Mouse (Mus musculus) left cerebral cortex, postnatal 10 days (tissue): ENCODE data around the gene Creld1. TPM values are rescaled to one million over a fixed set of nuclear protein-coding genes. Genes with fewer than 3 reads are reported as not detected.

Experiments used
- DNase-seq, 2 experiments: peaks; one replicate each; pipeline ENCODE4 v3.0.0; 2021 to 2022; ENCODE audit warnings: low spot score in 2 of 2, mixed read lengths in 1 of 2; ENCODE audit errors: extremely low spot score in 1 of 2
- intact Hi-C: fragments of 180-260 bp; cut with DNase I; formaldehyde crosslinking; loops from one replicate; pipeline ENCODE4 v1.15.1; 2025
- total RNA-seq, 2 experiments: library from RNA; stranded (reverse); gene quantifications; 2 replicates each; pipeline ENCODE4 v1.2.3; 2021

Creld1 gene
- total RNA-seq, result 10 to 100 TPM; 87.4 to 88.4 TPM

DNA sequence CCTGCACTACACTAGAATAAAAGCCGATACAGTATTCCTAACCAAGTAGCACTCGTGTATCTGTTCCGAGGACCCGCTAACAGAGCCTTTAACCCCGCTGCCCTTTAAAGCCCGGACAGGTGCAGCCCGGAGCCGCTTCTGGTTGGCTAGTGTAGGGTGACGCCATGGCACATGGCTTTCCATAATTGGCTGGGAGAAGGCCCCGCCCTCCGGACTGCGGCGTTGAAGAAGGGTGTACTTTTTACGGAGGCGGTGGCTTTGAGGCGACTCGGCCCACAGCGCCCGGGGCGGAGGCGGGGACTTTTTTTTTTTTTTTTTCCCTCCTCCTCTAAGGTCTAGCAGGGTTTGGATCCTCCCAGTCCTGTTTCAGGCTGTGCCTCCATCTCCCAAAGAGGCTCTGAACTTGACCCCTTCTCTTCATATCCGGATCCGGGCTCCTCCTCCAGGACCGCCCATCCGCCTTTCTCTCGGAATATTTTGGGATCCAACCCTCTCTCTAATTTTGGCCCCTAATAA, at the start of gene Creld1:
Creld1 (plus strand) TSS at position 198 of the 516 bp plus-strand sequence.
- DNase-seq, result peak; percentile 94 to 97
- intact Hi-C loops, result no loop called here

GRCm38 (mm10) chr6:113433661-113434060, 49.4 kb upstream of the Creld1 start:
- intact Hi-C loops, result no loop called here
- no peak for DNase-seq

DNA sequence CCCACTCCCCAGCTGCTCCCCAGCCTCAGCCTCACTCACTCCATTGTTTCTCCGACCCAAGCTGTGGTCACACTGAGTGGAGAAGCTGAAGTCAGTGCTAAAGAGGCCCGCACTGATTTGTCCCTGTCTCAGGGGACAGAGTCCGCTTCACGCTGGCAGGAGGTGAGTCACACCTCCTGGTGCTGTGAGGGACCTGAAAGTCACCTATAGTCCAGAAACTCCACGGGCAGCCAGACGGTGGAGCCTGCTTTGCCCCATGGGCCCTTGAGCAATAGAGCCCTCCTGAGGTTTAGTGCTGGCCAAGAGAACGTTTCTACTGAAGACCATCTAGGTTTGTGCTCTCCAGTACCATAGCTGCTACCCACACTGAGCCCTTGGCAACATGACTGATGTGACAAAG, 48.4 kb upstream of the Creld1 start:
- intact Hi-C loops, result loop anchor here (5.0 kb wide), 1 partner anchor 38 kb away; the partner anchor contains the start of gene Il17rc
- no peak for DNase-seq

DNA sequence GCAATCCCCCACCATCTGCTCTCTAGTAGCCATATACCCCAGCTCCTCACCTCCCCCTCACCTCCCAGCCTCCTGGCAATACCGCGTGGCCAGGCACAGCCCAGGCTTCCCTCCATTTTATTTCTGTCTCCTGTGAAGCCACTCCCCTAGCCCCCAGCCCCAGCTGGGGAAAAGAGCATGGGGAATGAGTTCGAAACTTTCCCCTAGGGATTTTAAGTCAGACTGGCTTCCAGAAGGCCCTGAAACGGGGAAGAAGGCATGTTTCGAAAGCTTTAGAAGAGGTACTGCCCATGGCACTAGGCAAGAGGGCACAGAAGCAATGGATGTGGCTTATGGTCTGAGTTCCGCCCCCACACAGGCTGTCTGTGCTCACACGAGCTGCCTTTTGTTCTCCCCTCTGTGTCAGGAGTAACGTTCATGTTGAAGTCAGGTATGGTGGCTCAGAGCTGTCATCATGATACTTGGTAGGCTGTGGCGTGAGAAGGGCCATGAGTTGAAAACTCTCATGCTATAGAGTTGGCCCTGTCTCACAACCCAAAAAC, 47.4 kb upstream of the Creld1 start, which contains the start of gene Cidec:
Cidec (minus strand) TSS at position 97 of the 542 bp plus-strand sequence.
- intact Hi-C loops, result loop anchor here (5.0 kb wide), 1 partner anchor 37 kb away; the partner anchor contains the start of gene Il17rc
- DNase-seq, result no peak

DNA sequence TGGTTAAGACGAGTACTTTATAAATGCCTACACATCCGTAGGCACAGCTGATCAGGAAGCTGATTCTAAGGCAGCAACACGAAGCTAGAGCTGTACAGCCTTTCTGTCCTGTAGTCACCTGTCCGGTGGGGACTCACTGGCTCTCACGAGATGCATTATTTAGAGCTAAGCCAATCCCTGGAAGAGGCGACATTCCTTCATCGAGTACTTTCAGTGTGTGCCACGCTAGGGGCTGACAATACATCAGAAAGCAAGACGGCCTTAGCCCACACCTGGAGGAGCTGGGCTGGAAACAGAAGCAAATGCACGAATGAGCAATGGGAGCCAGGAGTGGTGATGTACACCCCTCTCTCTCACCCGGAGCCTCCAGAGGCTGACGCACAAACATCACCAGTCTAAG, 46.0 kb upstream of the Creld1 start:
- intact Hi-C loops, result loop anchor here (5.0 kb wide), 1 partner anchor 35 kb away; the partner anchor contains the start of gene Il17rc

DNA sequence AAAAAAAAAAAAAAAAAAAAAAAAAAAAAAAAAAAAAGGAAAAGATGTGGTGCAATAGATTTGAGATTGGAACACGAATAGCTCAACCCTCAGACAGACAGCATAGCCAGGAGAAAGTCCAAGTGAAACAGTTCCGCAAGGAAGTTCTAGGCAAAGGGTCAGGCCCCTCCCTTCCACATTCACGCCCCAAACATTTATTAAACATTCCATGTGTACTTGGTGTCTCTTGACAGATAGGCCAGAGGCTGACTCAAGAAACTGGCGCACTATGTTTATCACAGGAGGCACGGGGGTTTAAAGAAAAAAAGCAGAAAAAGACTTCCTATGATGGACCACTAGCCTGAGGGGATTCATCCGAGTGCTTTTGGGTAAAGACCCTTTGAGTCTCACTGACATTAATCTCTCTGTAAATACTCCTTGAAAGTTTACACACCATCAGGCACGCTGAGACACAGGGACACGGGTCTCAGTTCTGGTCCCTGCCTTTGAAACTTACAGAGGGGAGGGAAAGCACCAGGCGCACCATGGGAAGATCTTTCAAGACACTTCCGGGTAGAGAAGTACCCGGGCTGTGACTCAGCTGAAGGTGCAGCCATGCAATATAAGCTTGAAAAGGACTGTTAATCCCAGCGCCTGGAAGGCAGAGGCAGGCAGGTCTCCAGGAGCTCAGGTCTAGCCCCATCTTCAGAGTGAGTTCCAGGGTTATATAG, 44.2 kb upstream of the Creld1 start:
- DNase-seq, result no peak
- intact Hi-C loops, result loop anchor here (5.0 kb wide), 1 partner anchor 33 kb away; the partner anchor contains the start of gene Il17rc

More for the DNA sequence above, 46.0 kb upstream of the Creld1 start:
- no peak for DNase-seq

- no peak for DNase-seq
- intact Hi-C loops, result no loop called here
Measured at GRCm38 (mm10) chr6:113440686-113441085, 42.4 kb upstream of the Creld1 start.

DNA sequence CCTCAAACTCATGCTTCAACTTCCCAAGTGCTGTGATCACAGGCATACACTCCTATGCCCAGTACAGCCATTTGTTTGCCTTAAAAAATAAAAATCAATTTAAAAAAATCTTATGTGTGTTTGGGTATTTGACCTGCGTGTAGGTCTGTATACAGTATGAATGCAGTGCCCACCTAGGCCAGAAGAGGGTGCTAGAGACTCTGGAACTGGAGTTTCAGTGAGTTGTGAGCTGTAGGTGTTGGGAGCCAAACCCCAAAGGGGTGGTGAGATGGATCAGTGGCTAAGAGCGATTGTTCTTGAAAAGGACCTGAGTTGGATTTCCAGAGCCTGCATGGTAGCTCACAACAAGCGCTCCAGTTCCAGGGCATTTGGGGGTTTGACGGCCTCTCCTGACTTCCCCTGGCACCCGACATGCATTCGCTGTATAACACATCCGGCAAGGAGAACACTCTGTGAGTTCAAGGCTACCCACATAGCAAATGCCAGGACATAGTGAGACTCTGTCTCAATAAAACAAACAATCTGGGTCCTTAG, 41.9 kb upstream of the Creld1 start:
- intact Hi-C loops, result no loop called here
- peak; percentile 50 to 72 for DNase-seq

GRCm38 (mm10) chr6:113442087-113442441, 41.0 kb upstream of the Creld1 start:
- no peak for DNase-seq
- intact Hi-C loops, result no loop called here

DNA sequence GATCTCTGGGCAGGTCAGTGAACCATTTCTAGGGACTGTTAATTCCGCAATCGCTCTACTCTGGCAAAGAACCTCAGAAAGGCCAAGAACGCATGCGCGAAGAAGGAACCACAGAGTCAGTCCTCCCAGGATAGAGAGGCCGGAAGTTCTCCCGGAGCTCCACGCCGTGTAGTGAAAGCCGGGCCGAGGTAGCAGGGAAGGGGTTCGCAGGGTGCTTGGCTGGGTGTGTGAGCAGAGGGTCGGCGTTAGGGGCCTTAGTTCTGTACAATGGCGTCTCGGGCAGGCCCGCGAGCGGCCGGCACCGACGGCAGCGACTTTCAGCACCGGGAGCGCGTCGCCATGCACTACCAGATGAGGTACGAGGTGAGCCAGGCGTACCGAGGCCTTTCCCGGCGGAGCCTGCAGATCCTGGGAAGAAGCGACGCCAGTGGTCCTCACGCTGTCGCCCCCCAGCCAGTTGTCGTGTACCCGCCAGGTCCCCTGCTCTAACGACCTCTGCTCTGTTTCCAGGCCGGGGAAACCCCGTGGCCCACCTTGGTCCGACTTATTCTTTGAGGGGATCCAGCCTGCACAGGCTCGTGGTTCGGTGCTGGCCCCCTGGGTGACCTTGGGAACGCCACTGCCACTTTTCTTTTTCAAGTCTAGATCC, 40.5 kb upstream of the Creld1 start, which contains the start of gene Jagn1:
Jagn1 (plus strand) TSS at position 128 of the 649 bp plus-strand sequence.
- intact Hi-C loops, result no loop called here
- DNase-seq, result peak; percentile 87 to 91

GRCm38 (mm10) chr6:113443091-113443490, 40.0 kb upstream of the Creld1 start:
- no peak for DNase-seq
- intact Hi-C loops, result no loop called here

GRCm38 (mm10) chr6:113444207-113444965, 38.7 kb upstream of the Creld1 start:
- intact Hi-C loops, result no loop called here
- DNase-seq, result no peak

GRCm38 (mm10) chr6:113447639-113448038, 35.5 kb upstream of the Creld1 start:
- DNase-seq, result no peak
- intact Hi-C loops, result no loop called here

- no peak for DNase-seq
- intact Hi-C loops, result no loop called here
Measured at GRCm38 (mm10) chr6:113451839-113452238, 31.3 kb upstream of the Creld1 start.

GRCm38 (mm10) chr6:113455007-113455406, 28.1 kb upstream of the Creld1 start:
- DNase-seq, result no peak
- intact Hi-C loops, result no loop called here

DNA sequence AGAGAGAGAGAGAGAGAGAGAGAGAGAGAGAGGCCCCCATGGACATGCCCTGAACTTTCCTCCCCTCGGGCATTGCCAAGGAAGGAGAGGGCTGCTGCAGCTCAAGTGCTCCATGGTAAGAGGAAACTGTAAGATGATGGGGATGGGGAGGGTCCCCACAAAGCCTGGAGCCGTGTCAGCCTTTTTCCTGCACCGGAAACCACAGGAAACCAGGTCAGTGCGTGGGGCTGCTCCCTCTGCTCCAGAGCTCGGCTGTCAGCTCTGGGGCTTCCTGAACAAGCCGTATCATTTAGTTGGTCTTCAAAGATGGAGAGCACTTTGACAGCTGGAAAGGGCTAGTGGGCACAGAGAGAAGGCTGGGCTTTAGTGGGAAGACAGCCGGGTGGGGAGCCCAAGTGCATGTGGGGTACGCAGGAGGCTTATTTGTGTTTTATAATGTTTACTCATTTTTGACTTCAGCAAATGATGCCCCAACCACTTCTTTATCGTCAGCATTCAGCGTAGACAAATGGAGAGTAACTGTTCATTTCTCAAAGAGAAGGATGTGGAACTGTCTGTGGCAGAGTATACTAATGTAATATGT, 25.1 kb upstream of the Creld1 start, which contains the start of gene Il17re:
Il17re (plus strand) TSS at position 533 of the 583 bp plus-strand sequence.
- intact Hi-C loops, result no loop called here
- no peak for DNase-seq

DNA sequence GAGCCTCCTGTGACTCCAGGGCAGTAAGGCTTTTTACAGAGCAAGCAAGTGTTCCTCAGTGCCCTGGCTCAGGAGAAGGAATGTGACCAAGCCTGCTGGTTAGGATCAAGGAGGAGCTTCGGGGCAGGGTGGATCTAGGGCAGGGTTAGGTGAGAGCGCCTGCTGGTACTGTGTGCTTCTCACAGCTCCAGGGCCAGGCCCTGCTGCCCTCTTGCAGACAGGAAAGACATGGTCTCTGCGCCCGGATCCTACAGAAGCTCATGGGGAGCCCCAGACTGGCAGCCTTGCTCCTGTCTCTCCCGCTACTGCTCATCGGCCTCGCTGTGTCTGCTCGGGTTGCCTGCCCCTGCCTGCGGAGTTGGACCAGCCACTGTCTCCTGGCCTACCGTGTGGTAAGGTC, 24.5 kb upstream of the Creld1 start:
- intact Hi-C loops, result no loop called here
- DNase-seq, result no peak

GRCm38 (mm10) chr6:113464040-113464439, 19.1 kb upstream of the Creld1 start:
- intact Hi-C loops, result no loop called here

More at GRCm38 (mm10) chr6:113464040-113464439, 19.1 kb upstream of the Creld1 start:
- DNase-seq, result no peak
